Mouse (Mus musculus): ENCODE results near the gene Poc1b. TPM values are rescaled to one million over a fixed set of nuclear protein-coding genes. Genes with fewer than 3 reads are reported as not detected.

Gene Poc1b
- polyA plus RNA-seq, 1 experiment from 2014 or later = 11.9 TPM

GRCm38 (mm10) chr10:99182107-99182506 is 75.3 kb downstream of the Poc1b start:
- WGBS = 88% methylated on average over 5 of the region's 5 CpGs
- Histone ChIP-seq H3K36me3 (peaks cover 6% of the 10 kb centered on the region; the same call in 1 of the 2 replicates), H3K9me3 (0 out of 2 replicates have a peak, but pooled peaks cover 3% of the 10 kb centered on the region), H3K4me2 (no peak overlapping the region), H3K27ac (no peak overlapping the region), H3K27me3 (no peaks in the 10 kb centered on the region), H3K4me3 (no peak overlapping the region), H3K4me1 (replicated peaks) (no peaks in the 10 kb centered on the region), H3K9ac (no peak overlapping the region)
- ATAC-seq (ENCODE audit: low FRiP score) = no peak

DNA sequence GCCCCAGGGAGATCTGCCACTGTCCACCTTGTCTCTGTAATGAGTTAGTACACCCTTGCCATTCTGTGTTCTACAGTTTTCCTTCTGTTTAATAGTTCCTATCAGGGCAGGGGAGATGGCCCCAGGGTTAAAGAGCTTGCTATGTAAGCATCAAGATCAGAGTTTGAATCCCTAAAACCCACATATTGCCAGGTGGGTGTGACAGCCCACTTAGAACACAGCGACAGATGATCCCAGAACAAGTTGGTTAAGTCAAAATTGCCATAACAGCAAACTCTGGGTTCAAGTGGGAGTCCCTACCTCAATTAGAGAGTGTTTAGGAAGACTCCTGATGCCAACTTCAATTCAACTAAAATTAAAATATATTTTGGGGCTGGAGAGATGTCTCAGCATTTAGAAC is 81.3 kb downstream of the Poc1b start:
- H3K4me1 ChIP-seq (replicated peaks) = no peaks in the 10 kb centered on the region
- no peaks in the 10 kb centered on the region for H3K9me3 ChIP-seq
- no peak overlapping the region for H3K4me3 ChIP-seq
- peaks cover 2% of the 10 kb centered on the region; the same call in 1 of the 2 replicates for H3K36me3 ChIP-seq
- H3K9ac ChIP-seq = no peak overlapping the region
- no peak overlapping the region for H3K27ac ChIP-seq
- no peak for ATAC-seq (ENCODE audit: low FRiP score)
- no peak overlapping the region for H3K4me2 ChIP-seq
- 95% methylated on average over 1 of the region's 1 CpGs for WGBS
- H3K27me3 ChIP-seq = no peaks in the 10 kb centered on the region

GRCm38 (mm10) chr10:99188656-99189603 is 82.1 kb downstream of the Poc1b start:
- H3K9ac ChIP-seq = no peak overlapping the region
- H3K4me3 ChIP-seq = no peak overlapping the region
- no peak overlapping the region for H3K27ac ChIP-seq
- no peak for ATAC-seq (ENCODE audit: low FRiP score)
- H3K4me2 ChIP-seq = no peak overlapping the region
- H3K4me1 ChIP-seq (replicated peaks) = no peaks in the 10 kb centered on the region
- WGBS = 95% methylated on average over 21 of the region's 21 CpGs
- H3K9me3 ChIP-seq = no peaks in the 10 kb centered on the region
- no peaks in the 10 kb centered on the region for H3K27me3 ChIP-seq
- H3K36me3 ChIP-seq = peaks cover 2% of the 10 kb centered on the region; the same call in 1 of the 2 replicates

DNA sequence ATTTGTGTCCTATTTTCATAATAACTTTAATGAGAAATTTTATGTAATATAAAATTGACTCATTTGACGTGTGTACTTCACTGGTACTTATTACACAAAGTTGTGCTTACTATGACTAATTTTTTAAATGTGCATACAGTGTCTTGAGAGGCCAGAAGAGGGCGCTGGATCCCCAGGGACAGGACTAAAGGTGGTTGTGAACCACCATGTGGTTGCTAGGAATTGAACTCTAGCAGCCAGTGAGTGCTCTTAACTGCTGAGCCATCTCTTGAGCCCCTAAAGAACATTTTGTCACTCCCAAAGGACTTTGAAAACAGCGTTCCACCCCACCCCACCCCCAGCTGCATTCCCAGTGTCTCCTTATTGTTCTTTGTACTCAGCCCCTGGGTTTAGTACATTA is 84.0 kb downstream of the Poc1b start:
- H3K4me2 ChIP-seq = no peak overlapping the region
- H3K27me3 ChIP-seq = no peaks in the 10 kb centered on the region
- H3K9ac ChIP-seq = no peak overlapping the region
- H3K4me1 ChIP-seq (replicated peaks) = no peaks in the 10 kb centered on the region
- ATAC-seq (ENCODE audit: low FRiP score) = no peak
- no peaks in the 10 kb centered on the region for H3K9me3 ChIP-seq
- H3K4me3 ChIP-seq = no peak overlapping the region
- peaks cover 2% of the 10 kb centered on the region; the same call in 1 of the 2 replicates for H3K36me3 ChIP-seq
- H3K27ac ChIP-seq = no peak overlapping the region
- WGBS = 32% methylated on average over 3 of the region's 3 CpGs

GRCm38 (mm10) chr10:99194451-99195055 is 87.7 kb downstream of the Poc1b start:
- Histone ChIP-seq H3K27ac (no peak overlapping the region), H3K9me3 (no peaks in the 10 kb centered on the region), H3K9ac (no peak overlapping the region), H3K27me3 (no peaks in the 10 kb centered on the region), H3K36me3 (peaks cover 2% of the 10 kb centered on the region; the same call in 1 of the 2 replicates), H3K4me1 (replicated peaks) (peaks cover 9% of the 10 kb centered on the region), H3K4me3 (no peak overlapping the region), H3K4me2 (no peak overlapping the region)
- 87% methylated on average over 2 of the region's 2 CpGs for WGBS
- no peak for ATAC-seq (ENCODE audit: low FRiP score)

DNA sequence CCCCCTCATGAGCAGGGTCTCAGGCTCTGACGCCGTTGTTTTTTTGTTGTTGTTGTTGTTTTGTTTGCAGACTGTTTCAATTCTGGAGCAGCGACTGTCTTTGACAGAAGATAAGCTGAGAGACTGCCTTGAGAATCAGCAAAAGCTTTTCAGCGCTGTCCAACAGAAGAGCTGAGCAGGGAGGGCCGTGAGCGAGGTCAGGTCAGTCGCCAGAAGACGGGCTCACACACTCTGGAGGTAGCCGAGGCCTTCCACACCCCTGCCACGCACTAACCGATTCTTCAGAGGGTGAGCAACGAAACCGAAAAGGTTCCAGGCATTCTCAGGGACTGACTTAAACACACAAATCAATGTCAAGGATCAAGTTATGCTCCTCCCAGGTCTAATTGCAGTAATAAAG is 89.7 kb downstream of the Poc1b start:
- peaks cover 9% of the 10 kb centered on the region for H3K4me1 ChIP-seq (replicated peaks)
- no peak overlapping the region for H3K27ac ChIP-seq
- ATAC-seq (ENCODE audit: low FRiP score) = no peak
- H3K4me2 ChIP-seq = no peak overlapping the region
- H3K4me3 ChIP-seq = no peak overlapping the region
- no peaks in the 10 kb centered on the region for H3K27me3 ChIP-seq
- H3K36me3 ChIP-seq = peaks cover 2% of the 10 kb centered on the region; the same call in 1 of the 2 replicates
- no peaks in the 10 kb centered on the region for H3K9me3 ChIP-seq
- no peak overlapping the region for H3K9ac ChIP-seq
- WGBS = 77% methylated on average over 13 of the region's 13 CpGs

GRCm38 (mm10) chr10:99197125-99197524 is 90.3 kb downstream of the Poc1b start:
- H3K36me3 ChIP-seq = peaks cover 2% of the 10 kb centered on the region; the same call in 1 of the 2 replicates
- H3K27me3 ChIP-seq = no peaks in the 10 kb centered on the region
- 50% methylated on average over 8 of the region's 8 CpGs for WGBS
- no peak overlapping the region for H3K4me2 ChIP-seq
- H3K9ac ChIP-seq = no peak overlapping the region
- peak; percentile 69; the same call in 1 of the 2 replicates for ATAC-seq (ENCODE audit: low FRiP score)
- H3K27ac ChIP-seq = no peak overlapping the region
- no peaks in the 10 kb centered on the region for H3K9me3 ChIP-seq
- peaks cover 12% of the 10 kb centered on the region for H3K4me1 ChIP-seq (replicated peaks)
- no peak overlapping the region for H3K4me3 ChIP-seq

GRCm38 (mm10) chr10:99197607-99198305 is 90.9 kb downstream of the Poc1b start:
- H3K4me2 ChIP-seq = no peak overlapping the region
- H3K27ac ChIP-seq = peak overlapping the region; percentile 35; the same call in 1 of the 2 replicates
- peaks cover 15% of the 10 kb centered on the region for H3K4me1 ChIP-seq (replicated peaks)
- H3K9me3 ChIP-seq = no peaks in the 10 kb centered on the region
- peaks cover 2% of the 10 kb centered on the region; the same call in 1 of the 2 replicates for H3K36me3 ChIP-seq
- H3K9ac ChIP-seq = no peak overlapping the region
- H3K27me3 ChIP-seq = no peaks in the 10 kb centered on the region
- no peak overlapping the region for H3K4me3 ChIP-seq
- 34% methylated on average over 9 of the region's 9 CpGs for WGBS
- ATAC-seq (ENCODE audit: low FRiP score) = peak; percentile 73; the same call in 1 of the 2 replicates

GRCm38 (mm10) chr10:99198946-99199345 is 92.1 kb downstream of the Poc1b start:
- ATAC-seq (ENCODE audit: low FRiP score) = no peak
- H3K4me1 ChIP-seq (replicated peaks) = peaks cover 23% of the 10 kb centered on the region
- H3K9ac ChIP-seq = no peak overlapping the region
- H3K27ac ChIP-seq = no peak overlapping the region
- H3K4me3 ChIP-seq = no peak overlapping the region
- 95% methylated on average over 9 of the region's 9 CpGs for WGBS
- H3K27me3 ChIP-seq = no peaks in the 10 kb centered on the region
- H3K4me2 ChIP-seq = no peak overlapping the region
- no peaks in the 10 kb centered on the region; the same call in 1 of the 2 replicates for H3K36me3 ChIP-seq
- H3K9me3 ChIP-seq = no peaks in the 10 kb centered on the region

GRCm38 (mm10) chr10:99200944-99201343 is 94.1 kb downstream of the Poc1b start:
- 77% methylated on average over 5 of the region's 5 CpGs for WGBS
- H3K27me3 ChIP-seq = no peaks in the 10 kb centered on the region
- no peak overlapping the region for H3K4me3 ChIP-seq

DNA sequence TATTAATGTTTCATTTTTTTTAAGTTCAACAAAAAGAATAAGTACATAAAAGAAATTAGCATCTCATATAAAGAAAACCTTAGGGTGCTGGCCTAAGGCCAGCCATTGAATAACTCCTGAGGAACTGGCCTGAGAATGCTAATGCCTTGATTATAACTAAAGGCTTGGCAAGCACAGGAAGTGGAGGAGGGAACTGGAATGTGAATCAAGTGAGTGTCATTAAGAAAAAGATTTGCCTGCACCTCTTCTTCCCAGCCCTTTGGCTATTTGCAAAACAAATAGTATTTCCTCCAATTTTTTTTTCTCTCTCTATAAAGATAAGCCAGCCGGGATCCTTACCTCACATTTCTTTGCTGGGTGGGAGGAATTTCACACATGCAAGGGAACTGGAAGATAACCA is 95.0 kb downstream of the Poc1b start:
- WGBS = 32% methylated on average over 1 of the region's 1 CpGs
- H3K9ac ChIP-seq = no peak overlapping the region

More at GRCm38 (mm10) chr10:99200944-99201343, 94.1 kb downstream of the Poc1b start:
- no peaks in the 10 kb centered on the region; the same call in 1 of the 2 replicates for H3K36me3 ChIP-seq
- H3K4me1 ChIP-seq (replicated peaks) = peaks cover 30% of the 10 kb centered on the region
- H3K9me3 ChIP-seq = no peaks in the 10 kb centered on the region
- H3K27ac ChIP-seq = no peak overlapping the region
- no peak for ATAC-seq (ENCODE audit: low FRiP score)
- no peak overlapping the region for H3K4me2 ChIP-seq
- no peak overlapping the region for H3K9ac ChIP-seq

DNA sequence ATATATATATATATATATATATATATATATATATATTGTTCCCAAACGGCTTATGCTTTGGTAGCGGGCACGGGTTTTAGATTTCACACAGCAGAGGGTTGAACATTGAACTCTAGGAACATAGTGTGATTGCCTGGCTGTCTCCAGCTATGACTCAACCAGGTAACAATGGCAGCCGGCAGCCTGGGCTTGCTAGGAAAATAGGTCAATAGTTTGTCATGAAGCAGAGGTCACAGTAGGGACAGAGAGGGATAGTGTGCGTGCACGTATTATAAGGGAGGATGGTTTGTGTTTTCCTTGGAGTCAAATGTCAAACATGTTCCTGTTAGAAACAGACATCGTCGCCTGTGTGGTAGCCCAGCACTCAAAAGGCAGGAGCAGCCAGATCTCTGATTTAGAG is 95.5 kb downstream of the Poc1b start:
- ATAC-seq (ENCODE audit: low FRiP score) = no peak
- WGBS = 58% methylated on average over 8 of the region's 8 CpGs

More for the DNA sequence above, 95.0 kb downstream of the Poc1b start:
- Histone ChIP-seq H3K27me3 (no peaks in the 10 kb centered on the region), H3K4me1 (replicated peaks) (peaks cover 26% of the 10 kb centered on the region), H3K9me3 (no peaks in the 10 kb centered on the region), H3K27ac (no peak overlapping the region), H3K4me3 (no peak overlapping the region), H3K4me2 (no peak overlapping the region), H3K36me3 (no peaks in the 10 kb centered on the region; the same call in 1 of the 2 replicates)
- ATAC-seq (ENCODE audit: low FRiP score) = no peak

More for the DNA sequence above, 95.5 kb downstream of the Poc1b start:
- H3K4me3 ChIP-seq = no peak overlapping the region
- no peak overlapping the region for H3K27ac ChIP-seq
- H3K9ac ChIP-seq = no peak overlapping the region
- no peaks in the 10 kb centered on the region for H3K9me3 ChIP-seq
- peaks cover 21% of the 10 kb centered on the region for H3K4me1 ChIP-seq (replicated peaks)
- no peak overlapping the region for H3K4me2 ChIP-seq
- no peaks in the 10 kb centered on the region; the same call in 1 of the 2 replicates for H3K36me3 ChIP-seq
- no peaks in the 10 kb centered on the region for H3K27me3 ChIP-seq
